Mouse (Mus musculus): ENCODE data around the gene Map4k3. TPM values are rescaled to one million over a fixed set of nuclear protein-coding genes. Genes with fewer than 3 reads are reported as not detected.

Gene Map4k3
- polyA plus RNA-seq, 1 experiment from 2014 or later: 29.9 TPM

DNA sequence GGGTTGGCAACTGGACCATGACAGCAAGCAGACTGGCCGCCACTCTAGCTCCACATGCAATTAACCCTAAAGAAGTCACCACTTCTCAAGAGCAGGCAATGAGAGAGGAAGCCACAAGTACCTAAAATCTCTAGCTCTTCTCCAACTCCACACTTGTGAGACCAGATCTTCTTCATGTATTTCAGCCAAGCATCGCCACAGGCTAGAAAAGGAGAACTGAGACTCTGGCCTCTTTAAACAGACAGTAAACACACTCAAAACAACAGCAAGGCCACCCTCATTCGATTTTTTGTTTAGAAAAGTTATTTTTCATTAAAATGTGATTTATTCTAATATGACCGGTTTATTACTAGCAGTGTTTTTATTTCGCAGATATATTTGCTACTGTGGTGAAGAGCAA, 9.0 kb downstream of the Map4k3 start:
- Histone ChIP-seq H3K9me3 (replicated peaks; ENCODE audit: low read length) (no peaks in the 10 kb centered on the region), H3K4me1 (replicated peaks; ENCODE audit: insufficient read depth, low read length) (peaks cover 5% of the 10 kb centered on the region), H3K36me3 (ENCODE audit: insufficient read depth, low read length) (no peaks in the 10 kb centered on the region), H3K27ac (no peak overlapping the region), H3K27me3 (ENCODE audit: insufficient read depth, low read length) (no peaks in the 10 kb centered on the region), H3K4me3 (replicated peaks; ENCODE audit: low read depth, low read length) (no peak overlapping the region), H3K4me2 (ENCODE audit: low read length) (no peak overlapping the region), H3K9ac (ENCODE audit: low read depth, low read length) (no peak overlapping the region)
- WGBS: 79% methylated on average over 5 of the region's 5 CpGs
- TF ChIP-seq CTCF (IDR thresholded peaks at IDR 0.05; ENCODE audit: low read depth): no peak
- ATAC-seq (replicated peaks; ENCODE audit: low FRiP score, low read depth) (no peak), DNase-seq (ENCODE audit: low spot score) (no peak)

DNA sequence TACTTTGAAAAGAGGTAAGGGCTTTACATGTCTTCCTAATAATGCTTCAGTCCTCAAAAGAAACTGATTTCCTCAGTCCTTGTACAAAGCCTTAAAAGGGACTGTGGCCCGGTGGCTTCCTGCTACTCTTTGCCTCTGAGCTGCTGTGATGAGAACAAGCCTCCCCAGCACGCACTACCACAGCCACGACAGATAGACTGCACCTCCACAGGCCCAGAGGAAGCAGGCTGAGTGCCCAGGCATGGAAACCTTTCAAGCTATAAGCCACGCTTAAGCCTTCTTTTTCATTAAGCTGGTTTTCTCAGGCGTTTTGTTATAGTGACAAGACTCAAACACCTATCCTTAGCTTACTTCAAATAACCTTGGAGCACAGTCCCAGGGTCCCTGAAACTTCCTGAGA, 10.0 kb downstream of the Map4k3 start:
- Histone ChIP-seq H3K9me3 (replicated peaks; ENCODE audit: low read length) (no peaks in the 10 kb centered on the region), H3K9ac (ENCODE audit: low read depth, low read length) (no peak overlapping the region), H3K4me1 (replicated peaks; ENCODE audit: insufficient read depth, low read length) (peaks cover 5% of the 10 kb centered on the region), H3K27me3 (ENCODE audit: insufficient read depth, low read length) (no peaks in the 10 kb centered on the region), H3K27ac (peak overlapping the region; percentile 42; the same call in 1 of the 2 replicates), H3K4me3 (replicated peaks; ENCODE audit: low read depth, low read length) (no peak overlapping the region), H3K4me2 (ENCODE audit: low read length) (no peak overlapping the region), H3K36me3 (ENCODE audit: insufficient read depth, low read length) (no peaks in the 10 kb centered on the region)
- no peak for TF ChIP-seq CTCF (IDR thresholded peaks at IDR 0.05; ENCODE audit: low read depth)
- no peak for ATAC-seq (replicated peaks; ENCODE audit: low FRiP score, low read depth)
- DNase-seq (ENCODE audit: low spot score): no peak
- WGBS: 72% methylated on average over 5 of the region's 5 CpGs

DNA sequence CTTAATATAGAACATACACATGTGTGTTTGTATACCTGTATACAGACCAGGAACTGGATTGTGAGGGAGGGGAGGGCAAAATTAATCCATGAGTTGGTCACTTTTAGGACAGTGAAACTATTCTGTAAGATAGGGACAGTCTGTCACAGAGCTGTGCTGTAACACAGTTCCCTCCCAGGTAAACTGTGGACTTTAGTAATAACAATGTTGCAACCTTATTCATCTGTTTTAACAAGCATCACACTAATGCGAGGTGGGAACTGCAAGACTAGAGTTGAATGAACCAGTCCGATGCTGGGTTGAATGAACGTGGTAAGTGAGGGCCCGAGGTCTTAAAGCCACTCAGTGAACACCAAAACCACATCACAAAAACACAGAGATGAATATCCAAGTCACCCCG, 14.7 kb downstream of the Map4k3 start:
- Histone ChIP-seq H3K9ac (ENCODE audit: low read depth, low read length) (no peak overlapping the region), H3K4me1 (replicated peaks; ENCODE audit: insufficient read depth, low read length) (peaks cover 26% of the 10 kb centered on the region), H3K27ac (no peak overlapping the region), H3K27me3 (ENCODE audit: insufficient read depth, low read length) (no peaks in the 10 kb centered on the region), H3K9me3 (replicated peaks; ENCODE audit: low read length) (no peaks in the 10 kb centered on the region), H3K4me3 (replicated peaks; ENCODE audit: low read depth, low read length) (no peak overlapping the region), H3K4me2 (ENCODE audit: low read length) (no peak overlapping the region), H3K36me3 (ENCODE audit: insufficient read depth, low read length) (no peaks in the 10 kb centered on the region)
- 95% methylated on average over 5 of the region's 5 CpGs for WGBS
- DNase-seq (ENCODE audit: low spot score) (no peak), ATAC-seq (replicated peaks; ENCODE audit: low FRiP score, low read depth) (no peak)
- TF ChIP-seq CTCF (IDR thresholded peaks at IDR 0.05; ENCODE audit: low read depth): no peak

DNA sequence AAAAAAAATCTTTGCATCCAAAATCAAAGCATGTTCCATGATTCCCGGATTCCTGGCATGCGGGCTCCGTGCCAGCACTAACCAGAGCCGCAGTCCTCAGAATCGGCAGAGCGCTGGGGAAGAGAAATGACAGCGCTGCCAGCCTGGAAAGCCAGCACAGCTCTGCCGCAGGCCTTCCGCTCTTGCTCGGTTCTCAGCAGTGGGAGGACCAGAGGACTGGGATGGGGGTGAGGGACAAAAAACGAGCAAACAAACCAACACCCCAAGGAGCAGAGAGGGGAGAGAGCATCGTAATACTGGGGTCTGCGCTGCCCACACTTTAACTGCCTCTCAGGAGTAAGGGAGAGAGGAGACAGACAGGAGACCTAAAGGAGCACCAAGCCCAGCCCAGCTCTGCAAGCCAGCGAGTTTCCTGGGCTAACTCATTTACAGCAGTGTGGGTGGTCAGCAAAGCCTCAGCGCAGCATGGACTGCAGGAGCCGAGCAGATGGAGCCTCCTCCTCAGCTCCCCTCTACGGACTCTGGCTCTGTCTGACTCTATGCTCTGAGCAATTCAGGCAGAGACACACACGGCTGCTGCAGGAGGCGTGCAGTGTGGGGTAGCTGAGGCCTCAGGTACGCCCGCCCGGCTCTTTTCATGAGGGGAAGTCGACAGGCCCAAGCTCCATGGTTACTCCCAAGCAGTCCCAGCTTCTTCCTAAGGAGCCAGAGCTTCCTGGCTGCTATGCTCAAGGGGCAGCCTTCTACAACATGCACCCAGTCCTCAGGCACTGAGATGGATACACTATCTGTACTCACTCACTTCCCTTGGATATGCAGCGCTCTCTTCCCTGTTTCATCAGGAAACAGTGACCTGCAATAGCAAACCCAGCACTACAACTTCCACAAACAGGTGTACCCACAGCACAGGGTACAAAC, 18.1 kb downstream of the Map4k3 start:
- Histone ChIP-seq H3K4me3 (replicated peaks; ENCODE audit: low read depth, low read length) (no peak overlapping the region), H3K27ac (peak overlapping the region; percentile 68), H3K4me2 (ENCODE audit: low read length) (peak overlapping the region; percentile 45), H3K9me3 (replicated peaks; ENCODE audit: low read length) (no peaks in the 10 kb centered on the region), H3K9ac (ENCODE audit: low read depth, low read length) (no peak overlapping the region), H3K27me3 (ENCODE audit: insufficient read depth, low read length) (no peaks in the 10 kb centered on the region), H3K4me1 (replicated peaks; ENCODE audit: insufficient read depth, low read length) (peaks cover 36% of the 10 kb centered on the region), H3K36me3 (ENCODE audit: insufficient read depth, low read length) (no peaks in the 10 kb centered on the region)
- no peak for TF ChIP-seq CTCF (IDR thresholded peaks at IDR 0.05; ENCODE audit: low read depth)
- ATAC-seq (replicated peaks; ENCODE audit: low FRiP score, low read depth) (peak; percentile 73), DNase-seq (ENCODE audit: low spot score) (peak; percentile 76)
- WGBS: 19% methylated on average over 24 of the region's 24 CpGs

DNA sequence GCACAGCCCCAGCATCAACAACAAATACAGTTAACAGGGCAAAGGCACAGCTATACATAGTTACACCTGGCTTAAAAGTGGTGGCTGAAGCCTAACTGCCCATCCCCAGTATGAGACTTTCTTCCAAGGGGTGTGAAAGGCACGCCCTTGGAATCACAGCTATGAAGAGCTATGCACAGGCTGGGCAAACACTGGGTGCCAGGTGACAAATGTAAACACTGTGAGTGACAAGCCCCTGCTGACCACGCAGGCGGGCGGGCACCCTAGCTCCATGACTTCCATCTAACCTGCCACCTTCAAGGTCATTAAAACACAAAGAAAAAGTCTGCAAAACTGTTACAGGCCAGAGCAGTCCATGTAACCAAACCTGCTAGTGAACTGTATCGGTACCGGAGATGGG, 19.5 kb downstream of the Map4k3 start:
- Histone ChIP-seq H3K4me1 (replicated peaks; ENCODE audit: insufficient read depth, low read length) (peaks cover 36% of the 10 kb centered on the region), H3K36me3 (ENCODE audit: insufficient read depth, low read length) (no peaks in the 10 kb centered on the region), H3K27me3 (ENCODE audit: insufficient read depth, low read length) (no peaks in the 10 kb centered on the region), H3K27ac (no peak overlapping the region), H3K4me3 (replicated peaks; ENCODE audit: low read depth, low read length) (no peak overlapping the region), H3K9ac (ENCODE audit: low read depth, low read length) (no peak overlapping the region), H3K4me2 (ENCODE audit: low read length) (no peak overlapping the region), H3K9me3 (replicated peaks; ENCODE audit: low read length) (no peaks in the 10 kb centered on the region)
- no peak for TF ChIP-seq CTCF (IDR thresholded peaks at IDR 0.05; ENCODE audit: low read depth)
- ATAC-seq (replicated peaks; ENCODE audit: low FRiP score, low read depth): no peak
- WGBS: 56% methylated on average over 6 of the region's 6 CpGs
- no peak for DNase-seq (ENCODE audit: low spot score)

DNA sequence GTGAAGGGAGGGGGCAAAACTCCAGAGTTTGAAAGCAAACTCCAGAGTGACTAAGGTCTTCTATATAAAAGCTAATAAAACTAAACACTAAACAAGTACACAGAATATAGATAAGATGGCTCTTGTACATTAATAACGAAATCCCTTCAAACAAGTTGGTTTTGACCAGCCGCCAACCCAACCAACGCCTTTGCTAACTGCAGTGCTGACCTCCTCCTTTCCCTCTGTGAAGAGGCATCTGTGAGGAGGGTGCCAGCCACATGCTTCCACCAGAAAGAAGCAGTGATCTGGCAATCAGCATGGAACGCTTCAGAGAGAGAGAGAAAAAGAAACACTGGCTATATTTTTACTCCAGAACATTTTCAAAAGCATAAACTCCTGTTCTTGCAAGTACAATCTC, 21.1 kb downstream of the Map4k3 start:
- no peak overlapping the region for H3K9ac ChIP-seq (ENCODE audit: low read depth, low read length)
- TF ChIP-seq CTCF (IDR thresholded peaks at IDR 0.05; ENCODE audit: low read depth): no peak
- H3K4me3 ChIP-seq (replicated peaks; ENCODE audit: low read depth, low read length): no peak overlapping the region
- no peak overlapping the region for H3K4me2 ChIP-seq (ENCODE audit: low read length)
- H3K27me3 ChIP-seq (ENCODE audit: insufficient read depth, low read length): no peaks in the 10 kb centered on the region
- no peaks in the 10 kb centered on the region for H3K36me3 ChIP-seq (ENCODE audit: insufficient read depth, low read length)
- peaks cover 36% of the 10 kb centered on the region for H3K4me1 ChIP-seq (replicated peaks; ENCODE audit: insufficient read depth, low read length)
- ATAC-seq (replicated peaks; ENCODE audit: low FRiP score, low read depth): no peak
- 55% methylated on average over 4 of the region's 4 CpGs for WGBS
- DNase-seq (ENCODE audit: low spot score): no peak
- H3K9me3 ChIP-seq (replicated peaks; ENCODE audit: low read length): no peaks in the 10 kb centered on the region
- no peak overlapping the region for H3K27ac ChIP-seq
